Mouse (Mus musculus): ENCODE measurements around the gene Gm47969.
A peak's percentile ranks its signal among the peaks of the same experiment; 100 is the strongest.
"Not testable (repeated sequence)": the region's sequence is repeated elsewhere in the genome, so short reads cannot be mapped to it uniquely, and the experiment has no call there.

Gene Gm47969

GRCm38 (mm10) chr1:83044882-83045427, at the start of gene Gm47969:
Gene Gm47969, plus strand, starts transcription at chr1:83044932.
- no peak for DNase-seq (ENCODE audit: low spot score)

- not testable (repeated sequence) for DNase-seq (ENCODE audit: low spot score)
These were observed 44.4 kb upstream of the Gm47969 start, which contains the start of gene Gm47959 for GRCm38 (mm10) chr1:83000306-83000705. Gene Gm47959, plus strand, starts transcription at chr1:83000548.

GRCm38 (mm10) chr1:83006218-83007179, 38.2 kb upstream of the Gm47969 start:
- no peak for DNase-seq (ENCODE audit: low spot score)

- no peak for DNase-seq (ENCODE audit: low spot score)
These were observed 37.3 kb upstream of the Gm47969 start for GRCm38 (mm10) chr1:83007471-83007870.

GRCm38 (mm10) chr1:83014477-83014876, 30.3 kb upstream of the Gm47969 start:
- no peak for DNase-seq (ENCODE audit: low spot score)

GRCm38 (mm10) chr1:83015329-83015879, 29.3 kb upstream of the Gm47969 start:
- DNase-seq (ENCODE audit: low spot score) = no peak

GRCm38 (mm10) chr1:83016556-83016955, 28.2 kb upstream of the Gm47969 start:
- DNase-seq (ENCODE audit: low spot score) = no peak

GRCm38 (mm10) chr1:83031950-83032349, 12.8 kb upstream of the Gm47969 start:
- no peak for DNase-seq (ENCODE audit: low spot score)

GRCm38 (mm10) chr1:83032508-83032907, 12.2 kb upstream of the Gm47969 start:
- DNase-seq (ENCODE audit: low spot score) = no peak

GRCm38 (mm10) chr1:83034509-83034908, 10.2 kb upstream of the Gm47969 start:
- no peak for DNase-seq (ENCODE audit: low spot score)

- no peak for DNase-seq (ENCODE audit: low spot score)
These were observed 7.7 kb upstream of the Gm47969 start for GRCm38 (mm10) chr1:83036892-83037667.

GRCm38 (mm10) chr1:83038109-83038672, 6.5 kb upstream of the Gm47969 start, which contains the start of gene Slc19a3:
Gene Slc19a3, minus strand, starts transcription at chr1:83038448.
- DNase-seq (ENCODE audit: low spot score) = peak; percentile 63

GRCm38 (mm10) chr1:83039080-83039479, 5.7 kb upstream of the Gm47969 start:
- DNase-seq (ENCODE audit: low spot score) = no peak

GRCm38 (mm10) chr1:83042380-83042779, 2.4 kb upstream of the Gm47969 start, which contains the start of gene Krtap28-10:
Gene Krtap28-10, minus strand, starts transcription at chr1:83042480.
- no peak for DNase-seq (ENCODE audit: low spot score)

GRCm38 (mm10) chr1:83058481-83058880, 13.7 kb downstream of the Gm47969 start:
- DNase-seq (ENCODE audit: low spot score) = no peak

GRCm38 (mm10) chr1:83059278-83059677, 14.5 kb downstream of the Gm47969 start, which contains the start of gene A030005K14Rik:
Gene A030005K14Rik, minus strand, starts transcription at chr1:83059378.
- DNase-seq (ENCODE audit: low spot score) = no peak

GRCm38 (mm10) chr1:83060643-83061042, 15.9 kb downstream of the Gm47969 start, which contains the start of gene Krtap28-13:
Gene Krtap28-13, plus strand, starts transcription at chr1:83060930.
- DNase-seq (ENCODE audit: low spot score) = no peak

- DNase-seq (ENCODE audit: low spot score) = peak; percentile 8
These were observed 20.1 kb downstream of the Gm47969 start for GRCm38 (mm10) chr1:83064851-83065250.

GRCm38 (mm10) chr1:83066577-83066976, 21.8 kb downstream of the Gm47969 start:
- DNase-seq (ENCODE audit: low spot score) = no peak

- no peak for DNase-seq (ENCODE audit: low spot score)
These were observed 22.5 kb downstream of the Gm47969 start for GRCm38 (mm10) chr1:83067205-83067604.

GRCm38 (mm10) chr1:83075526-83076189, 30.9 kb downstream of the Gm47969 start:
- DNase-seq (ENCODE audit: low spot score) = no peak

Measured in yolk sac, embryonic 10.5 days (tissue).